Mouse (Mus musculus) stomach, postnatal 0 days (tissue): ENCODE measurements at regions not wholly inside any gene's neighbourhood (a gene's known extent, or its start where the extent isn't known, plus 50 kb on each side); places are given as distances from the start of the nearest gene placed in this dataset.

Source experiments
- ATAC-seq: fragments of 200-750 bp; cut with Nextera tagmentation; 2 replicates; pipeline ENCODE4 v1.8.0; 2017; ENCODE audit not compliant: low FRiP score, low TSS enrichment
- DNase-seq: peaks from one replicate; pipeline ENCODE4 v3.0.0-alpha.2; 2016; ENCODE audit warnings: low spot score
- H3K27ac ChIP-seq: fragments of 300-500 bp; sonication (generic); replicated peaks from 2 replicates; pipeline ENCODE4 v1.5.1; 2014; ENCODE audit warnings: mild to moderate bottlenecking, control low read depth
- H3K27me3 ChIP-seq: fragments of 300-500 bp; sonication (generic); 2 replicates; pipeline ENCODE4 v1.6.1; 2014; ENCODE audit warnings: low read length; ENCODE audit not compliant: control insufficient read depth, insufficient read depth
- H3K36me3 ChIP-seq: fragments of 300-500 bp; sonication (generic); 2 replicates; pipeline ENCODE4 v1.6.1; 2014; ENCODE audit warnings: low read length, mixed read lengths; ENCODE audit not compliant: control insufficient read depth, insufficient read depth
- H3K4me1 ChIP-seq: fragments of 300-500 bp; sonication (generic); replicated peaks from 2 replicates; pipeline ENCODE4 v1.6.1; 2014; ENCODE audit warnings: antibody characterized with exemption; ENCODE audit not compliant: control insufficient read depth, insufficient read depth
- H3K4me2 ChIP-seq: fragments of 300-500 bp; sonication (generic); replicated peaks from 2 replicates; pipeline ENCODE4 v1.6.1; 2014; ENCODE audit warnings: low read depth, mild to moderate bottlenecking, control low read depth, moderate library complexity
- H3K4me3 ChIP-seq: fragments of 300-500 bp; sonication (generic); 2 replicates; pipeline ENCODE4 v1.5.1; 2014; ENCODE audit warnings: low read depth, low read length, control low read depth
- H3K9ac ChIP-seq: fragments of 300-500 bp; sonication (generic); 2 replicates; pipeline ENCODE4 v1.6.1; 2014; ENCODE audit warnings: mild to moderate bottlenecking, low read length, control low read depth, mixed read lengths
- H3K9me3 ChIP-seq: fragments of 300-500 bp; sonication (generic); 2 replicates; pipeline ENCODE4 v1.6.1; 2016; ENCODE audit warnings: low read length; ENCODE audit not compliant: control insufficient read depth
- CTCF ChIP-seq: IDR thresholded peaks from 2 replicates; pipeline ENCODE4 v1.5.1; 2016; ENCODE audit warnings: antibody characterized with exemption, low read depth, mild to moderate bottlenecking, moderate library complexity
- EP300 ChIP-seq: optimal IDR thresholded peaks from 2 replicates; pipeline ENCODE3; 2016; ENCODE audit warnings: antibody characterized with exemption
- WGBS: fragments of 180-500 bp; shearing (Covaris S2); extraction: QIAGEN DNeasy Blood & Tissue Kit; methylation state at CpG from one replicate; pipeline ENCODE4 v1.1.7; 2014; 5-methylcytosine and 5-hydroxymethylcytosine counted together

- H3K4me2 ChIP-seq, result no peak overlapping the region
- no peaks in the 10 kb centered on the region for H3K36me3 ChIP-seq
- WGBS, result 78% methylated on average over 4 of the region's 4 CpGs
- DNase-seq (no peak), ATAC-seq (no peak)
- no peaks in the 10 kb centered on the region for H3K27me3 ChIP-seq
- no peak overlapping the region for H3K27ac ChIP-seq
- H3K4me1 ChIP-seq, result no peaks in the 10 kb centered on the region
- no peaks in the 10 kb centered on the region for H3K9me3 ChIP-seq
- no peak overlapping the region for H3K9ac ChIP-seq
- TF ChIP-seq EP300 (no peak), CTCF (no peak)
- no peak overlapping the region for H3K4me3 ChIP-seq
Observed at GRCm38 (mm10) chr15:62889798-62890197, 955.2 kb downstream of the Gsdmc2 start.

GRCm38 (mm10) chr15:62885331-62885730 is 959.6 kb downstream of the Gsdmc2 start:
- Histone ChIP-seq H3K9ac (no peak overlapping the region), H3K4me1 (no peaks in the 10 kb centered on the region), H3K36me3 (no peaks in the 10 kb centered on the region), H3K27ac (no peak overlapping the region), H3K27me3 (no peaks in the 10 kb centered on the region), H3K4me2 (no peak overlapping the region), H3K9me3 (no peaks in the 10 kb centered on the region), H3K4me3 (no peak overlapping the region)
- WGBS, result 64% methylated on average over 4 of the region's 4 CpGs
- no peak for ATAC-seq
- no peak for TF ChIP-seq CTCF
- no peak for DNase-seq

GRCm38 (mm10) chr15:62871082-62871766 is 973.8 kb downstream of the Gsdmc2 start:
- H3K9me3 ChIP-seq, result no peaks in the 10 kb centered on the region
- no peak overlapping the region for H3K4me3 ChIP-seq
- no peaks in the 10 kb centered on the region for H3K4me1 ChIP-seq
- DNase-seq (no peak), ATAC-seq (no peak)
- no peaks in the 10 kb centered on the region for H3K36me3 ChIP-seq
- no peak overlapping the region for H3K4me2 ChIP-seq
- WGBS, result 61% methylated on average over 1 of the region's 1 CpGs
- no peak overlapping the region for H3K9ac ChIP-seq
- no peaks in the 10 kb centered on the region for H3K27me3 ChIP-seq
- TF ChIP-seq CTCF (no peak), EP300 (no peak)
- no peak overlapping the region for H3K27ac ChIP-seq

- no peaks in the 10 kb centered on the region for H3K36me3 ChIP-seq
- TF ChIP-seq CTCF, result no peak
- TF ChIP-seq EP300, result no peak
- H3K4me3 ChIP-seq, result no peak overlapping the region
- 90% methylated on average over 1 of the region's 1 CpGs for WGBS
- H3K27ac ChIP-seq, result no peak overlapping the region
- no peaks in the 10 kb centered on the region for H3K9me3 ChIP-seq
- H3K9ac ChIP-seq, result no peak overlapping the region
- H3K4me2 ChIP-seq, result no peak overlapping the region
- H3K4me1 ChIP-seq, result no peaks in the 10 kb centered on the region
- no peaks in the 10 kb centered on the region for H3K27me3 ChIP-seq
- ATAC-seq (no peak), DNase-seq (no peak)
Observed at GRCm38 (mm10) chr15:62862574-62862973, 982.4 kb downstream of the Gsdmc2 start.

GRCm38 (mm10) chr15:62861422-62861821 is 983.6 kb downstream of the Gsdmc2 start:
- ATAC-seq (no peak), DNase-seq (no peak)
- Histone ChIP-seq H3K4me2 (no peak overlapping the region), H3K36me3 (no peaks in the 10 kb centered on the region), H3K4me1 (no peaks in the 10 kb centered on the region), H3K9me3 (no peaks in the 10 kb centered on the region), H3K9ac (no peak overlapping the region), H3K27ac (no peak overlapping the region), H3K27me3 (no peaks in the 10 kb centered on the region), H3K4me3 (no peak overlapping the region)
- TF ChIP-seq CTCF (no peak), EP300 (no peak)

- Histone ChIP-seq H3K4me3 (no peak overlapping the region), H3K9ac (no peak overlapping the region), H3K27ac (no peak overlapping the region), H3K36me3 (no peaks in the 10 kb centered on the region), H3K4me2 (no peak overlapping the region), H3K27me3 (no peaks in the 10 kb centered on the region), H3K4me1 (no peaks in the 10 kb centered on the region), H3K9me3 (no peaks in the 10 kb centered on the region)
- TF ChIP-seq CTCF, result no peak
- no peak for TF ChIP-seq EP300
- DNase-seq, result no peak
- no peak for ATAC-seq
Observed at GRCm38 (mm10) chr15:62849326-62849725, 995.7 kb downstream of the Gsdmc2 start.
